Mouse (Mus musculus): Measurements from ENCODE around the gene Fancf.

Gene Fancf

GRCm38 (mm10) chr7:51840515-51840914, 21.6 kb downstream of the Fancf start:
- no peak for DNase-seq (ENCODE audit: low spot score)

GRCm38 (mm10) chr7:51831917-51832316, 30.1 kb downstream of the Fancf start:
- DNase-seq (ENCODE audit: low spot score): no peak

- no peak for DNase-seq (ENCODE audit: low spot score)
Measured at GRCm38 (mm10) chr7:51823562-51824338, 38.3 kb downstream of the Fancf start.

- DNase-seq (ENCODE audit: low spot score): no peak
Measured at GRCm38 (mm10) chr7:51821467-51821866, 40.6 kb downstream of the Fancf start.

- DNase-seq (ENCODE audit: low spot score): no peak
Measured at GRCm38 (mm10) chr7:51819891-51820290, 42.2 kb downstream of the Fancf start.

- no peak for DNase-seq (ENCODE audit: low spot score)
Measured at GRCm38 (mm10) chr7:51818251-51818974, 43.7 kb downstream of the Fancf start.

GRCm38 (mm10) chr7:51816283-51816839, 45.7 kb downstream of the Fancf start:
- DNase-seq (ENCODE audit: low spot score): no peak

- no peak for DNase-seq (ENCODE audit: low spot score)
Measured at GRCm38 (mm10) chr7:51815473-51816282, 46.4 kb downstream of the Fancf start.
